9 mouse cellular contexts compared by ENCODE assay signal in the genomic region with DNA sequence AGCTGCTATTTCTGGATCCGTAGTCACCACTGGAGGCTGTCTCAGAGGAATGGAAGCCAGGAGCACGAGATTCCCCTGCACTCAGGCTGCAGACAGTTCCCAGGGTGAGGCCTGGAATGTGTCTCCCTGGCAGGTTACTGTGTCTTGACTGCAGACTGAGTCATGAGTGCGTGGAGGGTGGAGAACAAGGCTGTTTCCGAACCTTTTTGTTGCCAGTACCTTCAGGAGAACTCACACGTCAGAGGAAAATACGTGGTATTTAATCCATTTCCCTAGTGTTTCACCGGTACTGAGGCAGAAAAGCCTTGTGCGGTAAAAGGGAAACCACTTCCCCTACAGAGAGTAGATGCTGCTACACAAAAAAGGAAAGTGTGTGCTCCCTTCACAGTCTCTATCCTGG. TPM values are rescaled to one million over a fixed set of nuclear protein-coding genes. Genes with fewer than 3 reads are reported as not detected.
DNase-seq lines count a peak whose midpoint lies in the region; ATAC-seq and TF ChIP-seq lines count a peak whose summit lies in the region.
"Had no signal": no experiment of that assay in that cellular context is flagged by ENCODE, and none has a peak within 500 bp of the region (broad histone marks: within the 10 kb centered on the region; RNA-seq: fewer than 3 reads in every experiment).

No protein-coding gene starts in this region.

- DNase-seq in adrenal gland, adult 2 months, result peak; percentile 28
- no peak for DNase-seq in adrenal gland, adult 8-10 months
- DNase-seq in gastrocnemius, postnatal 14 days, result peak; percentile 52
- peak; percentile 24 to 48 for DNase-seq in urinary bladder, postnatal 36 days (ENCODE audit: low spot score in 2 of 2)
- DNase-seq in thymus, postnatal 25 days, result no peak
- DNase-seq in layer of hippocampus, adult 8-10 months (ENCODE audit: low spot score in 2 of 2), result no peak

- H3K9ac ChIP-seq in intestine, embryonic 15.5 days, result no peak overlapping the region

- no peaks in the 10 kb centered on the region for H3K79me3 ChIP-seq in C2C12 (ENCODE audit: low read depth)

- peak; percentile 96 for ATAC-seq in intestine, embryonic 15.5 days

- H3K79me2 ChIP-seq in C2C12 (ENCODE audit: control insufficient read depth, insufficient read depth), result no peaks in the 10 kb centered on the region

- no peaks in the 10 kb centered on the region for H3K9me3 ChIP-seq in intestine, embryonic 15.5 days

- no peaks in the 10 kb centered on the region for H3K4me1 ChIP-seq in intestine, embryonic 15.5 days (replicated peaks)

- peak overlapping the region; percentile 77 for H3K27ac ChIP-seq in intestine, embryonic 15.5 days

- intact Hi-C loops in gastrocnemius, postnatal 14 days (cut with DNase I; ENCODE audit: low total_unique reads), result no loop called here

- no peaks in the 10 kb centered on the region for H3K36me3 ChIP-seq in C2C12 (ENCODE audit: control insufficient read depth, insufficient read depth)
- H3K36me3 ChIP-seq in intestine, embryonic 15.5 days, result no peaks in the 10 kb centered on the region

- TF ChIP-seq CTCF in C2C12 (IDR thresholded peaks at IDR 0.05; ENCODE audit: control insufficient read depth, insufficient read depth, insufficient read length), result no peak

- no peak overlapping the region for H3ac ChIP-seq in C2C12 (ENCODE audit: control insufficient read depth, insufficient read length, low read depth)

- H3K27me3 ChIP-seq in C2C12 (ENCODE audit: control insufficient read depth, insufficient read depth, insufficient read length), result no peaks in the 10 kb centered on the region
- H3K27me3 ChIP-seq in intestine, embryonic 15.5 days (replicated peaks), result no peaks in the 10 kb centered on the region

- H3K4me3 ChIP-seq in C2C12 (ENCODE audit: insufficient read depth, poor library complexity, severe bottlenecking), result no peak overlapping the region
- no peak overlapping the region for H3K4me3 ChIP-seq in intestine, embryonic 15.5 days (replicated peaks)

- H3K4me2 ChIP-seq in intestine, embryonic 15.5 days (replicated peaks), result peak overlapping the region; percentile 12; the same call in 1 of the 2 replicates

- 23% methylated on average over 8 of the region's 8 CpGs for WGBS in intestine, embryonic 15.5 days

TF ChIP-seq in C2C12, 6 proteins besides CTCF, POLR2A, EP300 and RAD21:
- TF ChIP-seq USF1 (IDR thresholded peaks at IDR 0.05; ENCODE audit: low read depth) (no peak), CEBPB (IDR thresholded peaks at IDR 0.05; ENCODE audit: low read depth) (no peak), MAX (IDR thresholded peaks at IDR 0.05) (peak; percentile 81), FOSL1 (IDR thresholded peaks at IDR 0.05; ENCODE audit: insufficient read depth, low read length, poor library complexity, severe bottlenecking) (peak; percentile 53)

RNA-seq across cellular contexts. Expression of gene Prnp, which starts 6.9 kb away (rescaled TPM):
- total RNA-seq in adrenal gland, adult 2 months (2021), result 100 to 1,000 TPM in 1 of 2 experiments, 10 to 100 TPM in 1; 85.9 to 172 TPM
- 46.8 and 49.2 TPM in 2 replicates for polyA plus RNA-seq in adrenal gland, adult 2 months (2012; rRNA removed)
- total RNA-seq in adrenal gland, adult 8-10 months (2022), result 100 to 1,000 TPM in 3 of 4 experiments, 10 to 100 TPM in 1; 98.3 to 196 (median 146) TPM
- polyA plus RNA-seq in C2C12 (2012; fragmentation: generic; extraction: Trizol), result 50.1 TPM
- total RNA-seq in gastrocnemius, postnatal 14 days (2021), result 10 to 100 TPM; 75.2 to 93.8 TPM
- 59.1 and 62.3 TPM in 2 replicates for polyA plus RNA-seq in intestine, embryonic 15.5 days (2015; fragmentation: Nextera tagmentation; extraction: Ambion mirVana)
- 1,000 to 10,000 TPM; 1,012 to 1,060 (median 1,025) TPM for total RNA-seq in layer of hippocampus, adult 8-10 months (2022)

RNA-seq across cellular contexts. Expression of gene Prn, which starts 6.9 kb away (rescaled TPM):
- total RNA-seq in adrenal gland, adult 2 months (2021), result not detected
- polyA plus RNA-seq in adrenal gland, adult 2 months (2012; rRNA removed), result not detected in 2 replicates
- not detected for total RNA-seq in adrenal gland, adult 8-10 months (2022)
- not detected for polyA plus RNA-seq in C2C12 (2012; fragmentation: generic; extraction: Trizol)
- not detected for total RNA-seq in gastrocnemius, postnatal 14 days (2021)
- 0.25 TPM in 1 of 2 replicates, not detected in the other for polyA plus RNA-seq in intestine, embryonic 15.5 days (2015; fragmentation: Nextera tagmentation; extraction: Ambion mirVana)
- total RNA-seq in layer of hippocampus, adult 8-10 months (2022), result under 1 TPM in 1 of 4 experiments, not detected in 3; 0.11 TPM
- polyA plus RNA-seq: embryonic facial prominence, embryonic 11.5 days had no signal

RNA-seq across cellular contexts. Expression of gene Erv3, which starts 43.3 kb away (rescaled TPM):
- total RNA-seq in adrenal gland, adult 2 months (2021), result not detected
- not detected in 2 replicates for polyA plus RNA-seq in adrenal gland, adult 2 months (2012; rRNA removed)
- total RNA-seq in adrenal gland, adult 8-10 months (2022), result not detected
- polyA plus RNA-seq in C2C12 (2012; fragmentation: generic; extraction: Trizol), result not detected
- total RNA-seq in gastrocnemius, postnatal 14 days (2021), result not detected
- polyA plus RNA-seq in intestine, embryonic 15.5 days (2015; fragmentation: Nextera tagmentation; extraction: Ambion mirVana), result not detected in 2 replicates
- under 1 TPM; 0.12 to 0.36 (median 0.29) TPM for total RNA-seq in layer of hippocampus, adult 8-10 months (2022)
- polyA plus RNA-seq: embryonic facial prominence, embryonic 11.5 days had no signal

RNA-seq across cellular contexts. Expression of gene Prnd, which starts 47.8 kb away (rescaled TPM):
- not detected for total RNA-seq in adrenal gland, adult 2 months (2021)
- 0.70 and 0.90 TPM in 2 replicates for polyA plus RNA-seq in adrenal gland, adult 2 months (2012; rRNA removed)
- total RNA-seq in adrenal gland, adult 8-10 months (2022), result 1 to 10 TPM in 1 of 4 experiments, under 1 TPM in 3; 0.29 to 1.1 (median 0.62) TPM
- 0.04 TPM for polyA plus RNA-seq in C2C12 (2012; fragmentation: generic; extraction: Trizol)
- total RNA-seq in gastrocnemius, postnatal 14 days (2021), result 10 to 100 TPM in 1 of 2 experiments, 1 to 10 TPM in 1; 9.6 to 24.2 TPM
- 30.3 and 34.6 TPM in 2 replicates for polyA plus RNA-seq in intestine, embryonic 15.5 days (2015; fragmentation: Nextera tagmentation; extraction: Ambion mirVana)
- total RNA-seq in layer of hippocampus, adult 8-10 months (2022), result under 1 TPM in 2 of 4 experiments, not detected in 2; 0.13 to 0.19 TPM

Comparison
In these comparisons a context has a peak if more than half of its experiments do, and no peak if none do; other contexts are left out.
1. DNase-seq: peak in adrenal gland, adult 2 months (single experiment), gastrocnemius, postnatal 14 days (single experiment) and urinary bladder, postnatal 36 days (2 of 2); none in adrenal gland, adult 8-10 months (single experiment), thymus, postnatal 25 days (single experiment) and layer of hippocampus, adult 8-10 months (0 of 2).
2. RNA of gene Prnp, which starts 6.9 kb away (total RNA-seq): 1,012 to 1,060 TPM in layer of hippocampus, adult 8-10 months; 85.9 to 172 TPM in adrenal gland, adult 2 months, 98.3 to 196 TPM in adrenal gland, adult 8-10 months and 75.2 to 93.8 TPM in gastrocnemius, postnatal 14 days; every median in the first group is over 4 times any median in the second.